8 mouse cellular contexts compared by ENCODE assay signal in genomic region chr10:120751821-120752261, GRCm38 (mm10).
DNase-seq lines count a peak whose midpoint lies in the region; ATAC-seq and TF ChIP-seq lines count a peak whose summit lies in the region.

No protein-coding gene starts in this region.

- no peaks in the 10 kb centered on the region for H3K36me3 ChIP-seq in heart, postnatal 0 days (replicated peaks; ENCODE audit: control insufficient read depth, insufficient read depth, low read length)

- no peaks in the 10 kb centered on the region for H3K9me3 ChIP-seq in heart, postnatal 0 days (replicated peaks; ENCODE audit: control insufficient read depth, low read length)

- peak; percentile 84 for ATAC-seq in heart, postnatal 0 days (ENCODE audit: insufficient read depth, low read depth)
- no peak for ATAC-seq in erythroid progenitor cell, adult 5-6 weeks (replicated peaks; ENCODE audit: low FRiP score, poor library complexity, severe bottlenecking)

- no peak overlapping the region for H3K9ac ChIP-seq in heart, postnatal 0 days (replicated peaks; ENCODE audit: low read depth, low read length)

- H3K4me2 ChIP-seq in heart, postnatal 0 days (ENCODE audit: low read depth, low read length): peak overlapping the region; percentile 43

- H3K27me3 ChIP-seq in heart, postnatal 0 days (ENCODE audit: control insufficient read depth, insufficient read depth, low read length): no peaks in the 10 kb centered on the region

- peak overlapping the region; percentile 83 for H3K27ac ChIP-seq in heart, postnatal 0 days (ENCODE audit: low read depth)

- peak; percentile 57; the same call in 1 of the 2 replicates for TF ChIP-seq EP300 in heart, postnatal 0 days (IDR thresholded peaks at IDR 0.05; ENCODE audit: low read depth)

- no peak overlapping the region for H3K4me3 ChIP-seq in heart, postnatal 0 days (ENCODE audit: low read depth, low read length)

- no peak for TF ChIP-seq CTCF in heart, postnatal 0 days (IDR thresholded peaks at IDR 0.05; ENCODE audit: low read depth)

- DNase-seq in cerebellum, adult 9-11 months: peak; percentile 10
- DNase-seq in cerebellum, adult 11-12 months: no peak
- peak; percentile 58 for DNase-seq in adrenal gland, postnatal 14 days
- DNase-seq in heart, postnatal 0 days (ENCODE audit: low spot score): peak; percentile 86
- DNase-seq in liver: peak; percentile 31
- no peak for DNase-seq in thymus, postnatal 10 days (ENCODE audit: low spot score in 2 of 2)
- DNase-seq in urinary bladder, postnatal 14 days (ENCODE audit: low spot score): no peak

- 19% methylated on average over 11 of the region's 11 CpGs for WGBS in heart, postnatal 0 days

- peaks cover 13% of the 10 kb centered on the region for H3K4me1 ChIP-seq in heart, postnatal 0 days (ENCODE audit: control insufficient read depth, insufficient read depth)

Comparison
In these comparisons a context has a peak if more than half of its experiments do, and no peak if none do; other contexts are left out.
1. DNase-seq: peak in cerebellum, adult 9-11 months (single experiment), adrenal gland, postnatal 14 days (single experiment), heart, postnatal 0 days (single experiment) and liver (single experiment); none in cerebellum, adult 11-12 months (single experiment), thymus, postnatal 10 days (0 of 2) and urinary bladder, postnatal 14 days (single experiment).